Mouse (Mus musculus): ENCODE data around the gene Tbx15.

Gene Tbx15

GRCm38 (mm10) chr3:99249551-99249870 lies 9.3 kb downstream of the Tbx15 start:
- DNase-seq: no peak

GRCm38 (mm10) chr3:99249906-99250305 lies 9.7 kb downstream of the Tbx15 start:
- DNase-seq: no peak

GRCm38 (mm10) chr3:99251271-99252165 lies 11.3 kb downstream of the Tbx15 start:
- DNase-seq: no peak

- no peak for DNase-seq
These were observed 12.4 kb downstream of the Tbx15 start for GRCm38 (mm10) chr3:99252461-99253091.

GRCm38 (mm10) chr3:99253092-99253488 lies 12.9 kb downstream of the Tbx15 start:
- no peak for DNase-seq

GRCm38 (mm10) chr3:99253497-99254451 lies 13.6 kb downstream of the Tbx15 start:
- DNase-seq: no peak

GRCm38 (mm10) chr3:99254559-99255151 lies 14.5 kb downstream of the Tbx15 start:
- no peak for DNase-seq

- DNase-seq: no peak
These were observed 15.5 kb downstream of the Tbx15 start for GRCm38 (mm10) chr3:99255411-99256365.

GRCm38 (mm10) chr3:99256366-99256750 lies 16.2 kb downstream of the Tbx15 start:
- DNase-seq: no peak

- no peak for DNase-seq
These were observed 16.6 kb downstream of the Tbx15 start for GRCm38 (mm10) chr3:99256766-99257165.

- DNase-seq: no peak
These were observed 17.7 kb downstream of the Tbx15 start for GRCm38 (mm10) chr3:99257586-99258577.

- no peak for DNase-seq
These were observed 19.6 kb downstream of the Tbx15 start for GRCm38 (mm10) chr3:99259741-99260270.

GRCm38 (mm10) chr3:99260395-99260794 lies 20.2 kb downstream of the Tbx15 start:
- DNase-seq: no peak

- no peak for DNase-seq
These were observed 21.2 kb downstream of the Tbx15 start for GRCm38 (mm10) chr3:99261371-99261791.

- DNase-seq: no peak
These were observed 21.8 kb downstream of the Tbx15 start for GRCm38 (mm10) chr3:99261986-99262385.

GRCm38 (mm10) chr3:99263471-99263903 lies 23.3 kb downstream of the Tbx15 start:
- no peak for DNase-seq

- DNase-seq: no peak
These were observed 24.5 kb downstream of the Tbx15 start for GRCm38 (mm10) chr3:99264695-99265094.

GRCm38 (mm10) chr3:99266752-99267303 lies 26.6 kb downstream of the Tbx15 start:
- no peak for DNase-seq

GRCm38 (mm10) chr3:99277973-99278580 lies 37.9 kb downstream of the Tbx15 start:
- no peak for DNase-seq
